Mouse (Mus musculus): ENCODE data around the gene Hsd11b2. TPM values are rescaled to one million over a fixed set of nuclear protein-coding genes. Genes with fewer than 3 reads are reported as not detected.
"Not testable (repeated sequence)": the region's sequence is repeated elsewhere in the genome, so short reads cannot be mapped to it uniquely, and the experiment has no call there.

Gene Hsd11b2
- polyA plus RNA-seq, 1 experiment from 2014 or later: 0.48 TPM

- no peaks in the 10 kb centered on the region for H3K9me3 ChIP-seq (ENCODE audit: control insufficient read depth, low read length)
- peaks cover 25% of the 10 kb centered on the region for H3K4me1 ChIP-seq (replicated peaks; ENCODE audit: control insufficient read depth, insufficient read depth, low read length)
- WGBS: 85% methylated on average over 3 of the region's 3 CpGs
- no peak overlapping the region for H3K27ac ChIP-seq (ENCODE audit: low read length)
- no peak overlapping the region for H3K9ac ChIP-seq (replicated peaks; ENCODE audit: low read depth, low read length)
- no peak overlapping the region for H3K4me3 ChIP-seq (replicated peaks; ENCODE audit: low read length)
- no peaks in the 10 kb centered on the region for H3K27me3 ChIP-seq (replicated peaks; ENCODE audit: control insufficient read depth, insufficient read depth, low read length)
- no peak overlapping the region for H3K4me2 ChIP-seq (ENCODE audit: low read length)
- no peaks in the 10 kb centered on the region for H3K36me3 ChIP-seq (ENCODE audit: control insufficient read depth, insufficient read depth)
- no peak for ATAC-seq
Measured at GRCm38 (mm10) chr8:105562863-105563262, 44.3 kb downstream of the Hsd11b2 start.

GRCm38 (mm10) chr8:105563871-105564270, 45.3 kb downstream of the Hsd11b2 start:
- no peaks in the 10 kb centered on the region for H3K36me3 ChIP-seq (ENCODE audit: control insufficient read depth, insufficient read depth)
- no peak overlapping the region for H3K4me2 ChIP-seq (ENCODE audit: low read length)
- no peaks in the 10 kb centered on the region for H3K9me3 ChIP-seq (ENCODE audit: control insufficient read depth, low read length)
- no peak overlapping the region for H3K4me3 ChIP-seq (replicated peaks; ENCODE audit: low read length)
- peaks cover 25% of the 10 kb centered on the region for H3K4me1 ChIP-seq (replicated peaks; ENCODE audit: control insufficient read depth, insufficient read depth, low read length)
- H3K9ac ChIP-seq (replicated peaks; ENCODE audit: low read depth, low read length): no peak overlapping the region
- no peak for ATAC-seq
- H3K27ac ChIP-seq (ENCODE audit: low read length): no peak overlapping the region
- 87% methylated on average over 1 of the region's 1 CpGs for WGBS
- H3K27me3 ChIP-seq (replicated peaks; ENCODE audit: control insufficient read depth, insufficient read depth, low read length): no peaks in the 10 kb centered on the region

- Histone ChIP-seq H3K4me1 (replicated peaks; ENCODE audit: control insufficient read depth, insufficient read depth, low read length) (peaks cover 25% of the 10 kb centered on the region), H3K4me3 (replicated peaks; ENCODE audit: low read length) (peak overlapping the region; percentile 71), H3K4me2 (ENCODE audit: low read length) (peak overlapping the region; percentile 56)
- not testable (repeated sequence) for H3K9ac ChIP-seq (replicated peaks; ENCODE audit: low read depth, low read length); H3K27ac ChIP-seq (ENCODE audit: low read length); H3K9me3 ChIP-seq (ENCODE audit: control insufficient read depth, low read length); H3K36me3 ChIP-seq (ENCODE audit: control insufficient read depth, insufficient read depth); H3K27me3 ChIP-seq (replicated peaks; ENCODE audit: control insufficient read depth, insufficient read depth, low read length); ATAC-seq
- WGBS: 85% methylated on average over 9 of the region's 9 CpGs
Measured at GRCm38 (mm10) chr8:105564573-105565229, 46.1 kb downstream of the Hsd11b2 start.

- ATAC-seq: peak; percentile 73
- WGBS: under 1% methylated on average over 31 of the region's 31 CpGs
- peak overlapping the region; percentile 71 for H3K4me3 ChIP-seq (replicated peaks; ENCODE audit: low read length)
- no peaks in the 10 kb centered on the region for H3K27me3 ChIP-seq (replicated peaks; ENCODE audit: control insufficient read depth, insufficient read depth, low read length)
- no peaks in the 10 kb centered on the region for H3K36me3 ChIP-seq (ENCODE audit: control insufficient read depth, insufficient read depth)
- H3K4me2 ChIP-seq (ENCODE audit: low read length): peak overlapping the region; percentile 56
- H3K27ac ChIP-seq (ENCODE audit: low read length): peak overlapping the region; percentile 79
- no peaks in the 10 kb centered on the region for H3K9me3 ChIP-seq (ENCODE audit: control insufficient read depth, low read length)
- peaks cover 25% of the 10 kb centered on the region for H3K4me1 ChIP-seq (replicated peaks; ENCODE audit: control insufficient read depth, insufficient read depth, low read length)
- H3K9ac ChIP-seq (replicated peaks; ENCODE audit: low read depth, low read length): peak overlapping the region; percentile 90
Measured at GRCm38 (mm10) chr8:105565401-105565881, 46.9 kb downstream of the Hsd11b2 start.

GRCm38 (mm10) chr8:105565952-105566702, 47.6 kb downstream of the Hsd11b2 start, which contains the start of gene Atp6v0d1:
Gene Atp6v0d1, minus strand, starts transcription at chr8:105566047.
- ATAC-seq: peak; percentile 98
- H3K9me3 ChIP-seq (ENCODE audit: control insufficient read depth, low read length): no peaks in the 10 kb centered on the region
- 4% methylated on average over 52 of the region's 53 CpGs for WGBS

GRCm38 (mm10) chr8:105566703-105567595, 48.4 kb downstream of the Hsd11b2 start:
- no peak overlapping the region for H3K27ac ChIP-seq (ENCODE audit: low read length)
- no peaks in the 10 kb centered on the region for H3K9me3 ChIP-seq (ENCODE audit: control insufficient read depth, low read length)
- H3K4me2 ChIP-seq (ENCODE audit: low read length): peak overlapping the region; percentile 77
- peak overlapping the region; percentile 71 for H3K4me3 ChIP-seq (replicated peaks; ENCODE audit: low read length)
- WGBS: 24% methylated on average over 27 of the region's 27 CpGs
- no peaks in the 10 kb centered on the region for H3K36me3 ChIP-seq (ENCODE audit: control insufficient read depth, insufficient read depth)
- no peak for ATAC-seq
- peaks cover 25% of the 10 kb centered on the region for H3K4me1 ChIP-seq (replicated peaks; ENCODE audit: control insufficient read depth, insufficient read depth, low read length)
- peak overlapping the region; percentile 64 for H3K9ac ChIP-seq (replicated peaks; ENCODE audit: low read depth, low read length)
- H3K27me3 ChIP-seq (replicated peaks; ENCODE audit: control insufficient read depth, insufficient read depth, low read length): no peaks in the 10 kb centered on the region

More at GRCm38 (mm10) chr8:105565952-105566702, 47.6 kb downstream of the Hsd11b2 start, which contains the start of gene Atp6v0d1:
- Histone ChIP-seq H3K36me3 (ENCODE audit: control insufficient read depth, insufficient read depth) (no peaks in the 10 kb centered on the region), H3K9ac (replicated peaks; ENCODE audit: low read depth, low read length) (peak within 1 kb of the TSS; percentile 90), H3K27me3 (replicated peaks; ENCODE audit: control insufficient read depth, insufficient read depth, low read length) (no peaks in the 10 kb centered on the region), H3K4me2 (ENCODE audit: low read length) (peak within 1 kb of the TSS; percentile 77), H3K4me1 (replicated peaks; ENCODE audit: control insufficient read depth, insufficient read depth, low read length) (peaks cover 25% of the 10 kb centered on the region), H3K27ac (ENCODE audit: low read length) (peak within 1 kb of the TSS; percentile 79), H3K4me3 (replicated peaks; ENCODE audit: low read length) (peak within 1 kb of the TSS; percentile 71)

- H3K36me3 ChIP-seq (ENCODE audit: control insufficient read depth, insufficient read depth): no peaks in the 10 kb centered on the region
- peaks cover 7% of the 10 kb centered on the region for H3K4me1 ChIP-seq (replicated peaks; ENCODE audit: control insufficient read depth, insufficient read depth, low read length)
- H3K27me3 ChIP-seq (replicated peaks; ENCODE audit: control insufficient read depth, insufficient read depth, low read length): no peaks in the 10 kb centered on the region
- no peak overlapping the region for H3K9ac ChIP-seq (replicated peaks; ENCODE audit: low read depth, low read length)
- no peak overlapping the region for H3K4me2 ChIP-seq (ENCODE audit: low read length)
- WGBS: 95% methylated on average over 9 of the region's 9 CpGs
- no peaks in the 10 kb centered on the region for H3K9me3 ChIP-seq (ENCODE audit: control insufficient read depth, low read length)
- no peak overlapping the region for H3K27ac ChIP-seq (ENCODE audit: low read length)
- no peak overlapping the region for H3K4me3 ChIP-seq (replicated peaks; ENCODE audit: low read length)
- ATAC-seq: no peak
Measured at GRCm38 (mm10) chr8:105571810-105572209, 53.3 kb downstream of the Hsd11b2 start.

- Histone ChIP-seq H3K9me3 (ENCODE audit: control insufficient read depth, low read length) (no peaks in the 10 kb centered on the region), H3K36me3 (ENCODE audit: control insufficient read depth, insufficient read depth) (no peaks in the 10 kb centered on the region), H3K4me1 (replicated peaks; ENCODE audit: control insufficient read depth, insufficient read depth, low read length) (0 out of 2 replicates have a peak, but pooled peaks cover 2% of the 10 kb centered on the region), H3K27me3 (replicated peaks; ENCODE audit: control insufficient read depth, insufficient read depth, low read length) (no peaks in the 10 kb centered on the region), H3K9ac (replicated peaks; ENCODE audit: low read depth, low read length) (no peak overlapping the region), H3K4me2 (ENCODE audit: low read length) (no peak overlapping the region), H3K27ac (ENCODE audit: low read length) (no peak overlapping the region), H3K4me3 (replicated peaks; ENCODE audit: low read length) (no peak overlapping the region)
- ATAC-seq: no peak
Measured at GRCm38 (mm10) chr8:105573427-105573826, 54.9 kb downstream of the Hsd11b2 start.
